Mouse (Mus musculus) myocyte (in vitro differentiated cells): ENCODE data around the gene Pou2f2. TPM values are rescaled to one million over a fixed set of nuclear protein-coding genes. Genes with fewer than 3 reads are reported as not detected.
A peak's percentile ranks its signal among the peaks of the same experiment; 100 is the strongest.
"Not testable (repeated sequence)": the region's sequence is repeated elsewhere in the genome, so short reads cannot be mapped to it uniquely, and the experiment has no call there.

Source experiments
- H3K27me3 ChIP-seq: one replicate; pipeline ENCODE4 v1.6.1; 2011; ENCODE audit not compliant: control insufficient read depth, insufficient read depth, insufficient read length
- H3K36me3 ChIP-seq: one replicate; pipeline ENCODE4 v1.6.1; 2011; ENCODE audit not compliant: control insufficient read depth, insufficient read depth
- H3K4me2 ChIP-seq: one replicate; pipeline ENCODE4 v1.6.1; 2011; ENCODE audit warnings: low read depth, control low read depth
- H3K4me3 ChIP-seq: one replicate; pipeline ENCODE4 v1.5.1; 2011; ENCODE audit warnings: mild to moderate bottlenecking, control low read depth, moderate library complexity
- H3K79me2 ChIP-seq: one replicate; pipeline ENCODE4 v1.6.1; 2011; ENCODE audit not compliant: control insufficient read depth, insufficient read depth
- H3ac ChIP-seq: one replicate; pipeline ENCODE4 v1.6.1; 2011; ENCODE audit not compliant: control insufficient read depth, insufficient read length
- CEBPB ChIP-seq: IDR thresholded peaks from 2 replicates; pipeline ENCODE4 v1.6.1; 2011; ENCODE audit warnings: mild to moderate bottlenecking, moderate library complexity; ENCODE audit not compliant: poor library complexity, insufficient read depth, severe bottlenecking
- E2F4 ChIP-seq: IDR thresholded peaks from one replicate; pipeline ENCODE4 v1.6.1; 2011; ENCODE audit warnings: mild to moderate bottlenecking, control low read depth, moderate library complexity; ENCODE audit not compliant: insufficient read depth
- MAX ChIP-seq: IDR thresholded peaks from one replicate; pipeline ENCODE4 v1.6.1; 2011; ENCODE audit warnings: low read depth, mild to moderate bottlenecking, control low read depth
- MYOD1 ChIP-seq, 3 experiments: IDR thresholded peaks; one replicate each; pipeline ENCODE4 v1.6.1; 2011; ENCODE audit warnings: control low read depth in 2 of 3, low read depth in 2 of 3, mild to moderate bottlenecking in 2 of 3, moderate library complexity in 1 of 3; ENCODE audit not compliant: insufficient read length in 2 of 3, control insufficient read depth in 1 of 3
- MYOG ChIP-seq, 3 experiments: IDR thresholded peaks; one replicate each; pipeline ENCODE4 v1.6.1; 2011; ENCODE audit warnings: control low read depth in 2 of 3, low read depth in 2 of 3, mild to moderate bottlenecking in 2 of 3; ENCODE audit not compliant: insufficient read length in 2 of 3, control insufficient read depth in 1 of 3, insufficient read depth in 1 of 3
- POLR2A ChIP-seq: IDR thresholded peaks from one replicate; pipeline ENCODE4 v1.6.1; 2011; ENCODE audit warnings: low read depth, mild to moderate bottlenecking, control low read depth, moderate library complexity; ENCODE audit not compliant: insufficient read length
- POLR2AphosphoS2 ChIP-seq: IDR thresholded peaks from one replicate; pipeline ENCODE4 v1.6.1; 2011; ENCODE audit warnings: low read depth, control low read depth; ENCODE audit not compliant: insufficient read length
- REST ChIP-seq: IDR thresholded peaks from one replicate; pipeline ENCODE4 v1.6.1; 2011; ENCODE audit warnings: mild to moderate bottlenecking, control low read depth, moderate library complexity; ENCODE audit not compliant: insufficient read depth, insufficient read length
- SRF ChIP-seq: IDR thresholded peaks from one replicate; pipeline ENCODE4 v1.6.1; 2011; ENCODE audit warnings: low read depth; ENCODE audit not compliant: control insufficient read depth, insufficient read length
- TCF12 ChIP-seq: IDR thresholded peaks from one replicate; pipeline ENCODE4 v1.6.1; 2011; ENCODE audit warnings: mild to moderate bottlenecking, control low read depth; ENCODE audit not compliant: poor library complexity, insufficient read depth, severe bottlenecking
- TCF3 ChIP-seq: IDR thresholded peaks from one replicate; pipeline ENCODE4 v1.6.1; 2011; ENCODE audit warnings: low read depth, control low read depth; ENCODE audit not compliant: insufficient read length
- USF1 ChIP-seq: IDR thresholded peaks from one replicate; pipeline ENCODE4 v1.6.1; 2011; ENCODE audit warnings: low read depth, mild to moderate bottlenecking, control low read depth, moderate library complexity
- polyA plus RNA-seq: library from polyadenylated mRNA; unstranded; fragments of >200 nt; fragmentation: generic; extraction: Trizol; gene quantifications from one replicate; pipeline ENCODE4 v1.2.1, GENCODE M21; 2012; ENCODE audit warnings: missing spikeins

Pou2f2 gene
- polyA plus RNA-seq, 1 experiment = 0.01 TPM

GRCm38 (mm10) chr7:25049295-25049930 lies 130.1 kb downstream of the Pou2f2 start:
- no peak for TF ChIP-seq MAX
- no peak for TF ChIP-seq CEBPB
- no peak for TF ChIP-seq TCF3
- no peak for TF ChIP-seq MYOD1 (IDR thresholded peaks at IDR 0.05; ENCODE audit: control insufficient read depth in 1 of 3, insufficient read length in 2 of 3, low read depth in 2 of 3)
- TF ChIP-seq POLR2A = no peak
- TF ChIP-seq TCF12 = no peak
- TF ChIP-seq MYOG (IDR thresholded peaks at IDR 0.05; ENCODE audit: control insufficient read depth in 1 of 3, insufficient read depth in 1 of 3, insufficient read length in 2 of 3, low read depth in 2 of 3) = no peak
- no peak for TF ChIP-seq POLR2AphosphoS2
- TF ChIP-seq REST = no peak
- TF ChIP-seq USF1 = no peak
- no peak for TF ChIP-seq E2F4
- TF ChIP-seq SRF = no peak
- Histone ChIP-seq H3K4me2 (no peak overlapping the region), H3K36me3 (no peaks in the 10 kb centered on the region), H3K4me3 (no peak overlapping the region), H3K79me2 (no peaks in the 10 kb centered on the region), H3ac (no peak overlapping the region), H3K27me3 (no peaks in the 10 kb centered on the region)

GRCm38 (mm10) chr7:25047363-25047762 lies 132.2 kb downstream of the Pou2f2 start:
- H3K27me3 ChIP-seq = no peaks in the 10 kb centered on the region
- no peak for TF ChIP-seq TCF12
- 0 out of 2 replicates have a peak, but pooled peaks have one; percentile 14 for TF ChIP-seq CEBPB
- no peak for TF ChIP-seq REST
- no peak overlapping the region for H3K4me3 ChIP-seq
- no peaks in the 10 kb centered on the region for H3K36me3 ChIP-seq
- no peak overlapping the region for H3ac ChIP-seq
- peak overlapping the region; percentile 51 for H3K4me2 ChIP-seq
- H3K79me2 ChIP-seq = no peaks in the 10 kb centered on the region

- H3K4me3 ChIP-seq, H3K36me3 ChIP-seq, H3K27me3 ChIP-seq, H3K4me2 ChIP-seq, H3ac ChIP-seq, H3K79me2 ChIP-seq: not testable (repeated sequence)
Observed at GRCm38 (mm10) chr7:25044599-25044998, 134.9 kb downstream of the Pou2f2 start.

GRCm38 (mm10) chr7:25041921-25042320 lies 137.6 kb downstream of the Pou2f2 start:
- H3ac ChIP-seq = no peak overlapping the region
- no peak overlapping the region for H3K4me3 ChIP-seq
- no peaks in the 10 kb centered on the region for H3K79me2 ChIP-seq
- peak in 1 of 3 experiments; percentile 33 for TF ChIP-seq MYOD1 (IDR thresholded peaks at IDR 0.05; ENCODE audit: control insufficient read depth in 1 of 3, insufficient read length in 2 of 3, low read depth in 2 of 3)
- TF ChIP-seq MYOG (IDR thresholded peaks at IDR 0.05; ENCODE audit: control insufficient read depth in 1 of 3, insufficient read depth in 1 of 3, insufficient read length in 2 of 3, low read depth in 2 of 3) = peak in 1 of 3 experiments; percentile 5
- TF ChIP-seq TCF12 = no peak
- H3K27me3 ChIP-seq = no peaks in the 10 kb centered on the region
- H3K4me2 ChIP-seq = no peak overlapping the region
- H3K36me3 ChIP-seq = no peaks in the 10 kb centered on the region

Other genes with a start within 250 kb of the Pou2f2 start
- not detected for gene Gm4881, start 235.2 kb downstream of the Pou2f2 start, polyA plus RNA-seq
- gene Rabac1, start 207.0 kb downstream of the Pou2f2 start, polyA plus RNA-seq = 309 TPM
- 6.6 TPM for gene Atp1a3, start 173.8 kb downstream of the Pou2f2 start, polyA plus RNA-seq
- 14.7 TPM for gene Grik5, start 107.4 kb downstream of the Pou2f2 start, polyA plus RNA-seq
- 10.8 TPM for gene Zfp574, start 107.2 kb downstream of the Pou2f2 start, polyA plus RNA-seq
- gene Dedd2, start 40.9 kb upstream of the Pou2f2 start, polyA plus RNA-seq = 8.8 TPM
- 5.6 TPM for gene Zfp526, start 41.7 kb upstream of the Pou2f2 start, polyA plus RNA-seq
- 69.4 TPM for gene Gsk3a, start 58.1 kb upstream of the Pou2f2 start, polyA plus RNA-seq
- 42.5 TPM for gene Erf, start 71.0 kb upstream of the Pou2f2 start, polyA plus RNA-seq
- gene Cic, start 88.0 kb upstream of the Pou2f2 start, polyA plus RNA-seq = 65.8 TPM
- gene Pafah1b3, start 118.3 kb upstream of the Pou2f2 start, polyA plus RNA-seq = 54.0 TPM
- gene Prr19, start 121.7 kb upstream of the Pou2f2 start, polyA plus RNA-seq = not detected
- 0.02 TPM for gene Tmem145, start 126.4 kb upstream of the Pou2f2 start, polyA plus RNA-seq
- gene Megf8, start 137.4 kb upstream of the Pou2f2 start, polyA plus RNA-seq = 41.0 TPM
- not detected for gene Cnfn, start 190.0 kb upstream of the Pou2f2 start, polyA plus RNA-seq
- gene Lipe, start 219.0 kb upstream of the Pou2f2 start, polyA plus RNA-seq = 3.8 TPM
- gene Cxcl17, start 233.2 kb upstream of the Pou2f2 start, polyA plus RNA-seq = 0.06 TPM